Mouse (Mus musculus): ENCODE results near the gene Lins1. TPM values are rescaled to one million over a fixed set of nuclear protein-coding genes. Genes with fewer than 3 reads are reported as not detected.

The Lins1 gene
- polyA plus RNA-seq, 1 experiment from 2014 or later, result 3.8 TPM

DNA sequence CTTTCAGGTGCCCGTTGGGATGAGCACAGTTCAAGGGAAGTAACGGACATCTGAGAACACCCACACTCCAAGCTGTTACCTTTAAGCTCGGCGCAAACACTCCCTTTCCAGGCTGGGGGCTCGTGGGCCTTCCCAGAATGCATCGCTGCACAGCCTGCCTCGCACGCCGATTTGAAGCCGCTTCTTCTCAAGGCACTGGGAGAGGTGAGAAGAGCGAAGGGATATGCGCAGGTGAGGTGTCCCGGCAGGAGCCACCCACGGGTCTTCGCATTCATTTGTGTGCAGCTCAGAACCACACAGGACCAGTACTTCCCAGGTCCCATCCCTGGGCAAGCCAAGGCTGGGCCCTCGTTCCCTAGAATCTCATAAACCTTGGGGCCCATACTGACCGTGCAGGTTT is 43.7 kb downstream of the Lins1 start:
- ATAC-seq (ENCODE audit: low read depth) (no peak), DNase-seq (no peak)
- Histone ChIP-seq H3K4me1 (replicated peaks) (no peaks in the 10 kb centered on the region), H3K9me3 (replicated peaks) (no peaks in the 10 kb centered on the region), H3K4me2 (no peak overlapping the region), H3K27me3 (no peaks in the 10 kb centered on the region), H3K27ac (no peak overlapping the region), H3K36me3 (no peaks in the 10 kb centered on the region), H3K4me3 (replicated peaks) (no peak overlapping the region), H3K9ac (no peak overlapping the region)
- WGBS (ENCODE audit: insufficient replicate concordance), result 85% methylated on average over 17 of the region's 17 CpGs

- 80% methylated on average over 11 of the region's 11 CpGs for WGBS (ENCODE audit: insufficient replicate concordance)
- no peak overlapping the region for H3K9ac ChIP-seq
- ATAC-seq (ENCODE audit: low read depth) (no peak), DNase-seq (no peak)
- no peak overlapping the region for H3K4me3 ChIP-seq (replicated peaks)
- no peak overlapping the region for H3K27ac ChIP-seq
- H3K4me2 ChIP-seq, result no peak overlapping the region
- no peaks in the 10 kb centered on the region for H3K36me3 ChIP-seq
- no peaks in the 10 kb centered on the region for H3K4me1 ChIP-seq (replicated peaks)
- no peaks in the 10 kb centered on the region for H3K9me3 ChIP-seq (replicated peaks)
- no peaks in the 10 kb centered on the region for H3K27me3 ChIP-seq
These were observed 44.2 kb downstream of the Lins1 start for GRCm38 (mm10) chr7:66733882-66734281.

DNA sequence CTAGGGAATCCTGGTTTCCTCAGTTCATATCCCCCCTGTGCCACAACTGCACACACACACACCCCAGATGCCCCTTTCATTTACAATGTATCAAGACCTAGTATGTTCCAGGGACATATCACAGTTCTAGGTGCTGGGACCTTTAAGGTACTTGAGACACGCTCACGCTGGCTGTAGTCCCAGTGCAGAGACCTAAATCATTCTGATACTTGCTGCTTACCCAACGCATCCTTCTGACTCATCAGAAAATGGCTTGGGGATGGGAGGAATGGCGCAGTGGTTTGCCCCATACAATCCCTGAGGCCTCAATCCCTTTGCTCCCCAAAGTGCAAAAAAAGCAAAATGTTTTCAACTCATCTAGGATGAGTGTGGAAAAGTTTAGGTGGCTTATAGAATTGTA is 44.8 kb downstream of the Lins1 start:
- no peak for DNase-seq
- no peak overlapping the region for H3K4me2 ChIP-seq
- no peak overlapping the region for H3K9ac ChIP-seq
- no peak for ATAC-seq (ENCODE audit: low read depth)
- no peaks in the 10 kb centered on the region for H3K4me1 ChIP-seq (replicated peaks)
- no peaks in the 10 kb centered on the region for H3K9me3 ChIP-seq (replicated peaks)
- H3K36me3 ChIP-seq, result no peaks in the 10 kb centered on the region
- no peak overlapping the region for H3K27ac ChIP-seq
- H3K4me3 ChIP-seq (replicated peaks), result no peak overlapping the region
- 77% methylated on average over 4 of the region's 4 CpGs for WGBS (ENCODE audit: insufficient replicate concordance)
- no peaks in the 10 kb centered on the region for H3K27me3 ChIP-seq

GRCm38 (mm10) chr7:66734993-66735392 is 45.3 kb downstream of the Lins1 start:
- H3K27ac ChIP-seq, result no peak overlapping the region
- WGBS (ENCODE audit: insufficient replicate concordance), result 69% methylated on average over 6 of the region's 6 CpGs
- H3K9me3 ChIP-seq (replicated peaks), result no peaks in the 10 kb centered on the region
- H3K4me1 ChIP-seq (replicated peaks), result no peaks in the 10 kb centered on the region
- H3K4me2 ChIP-seq, result no peak overlapping the region
- no peaks in the 10 kb centered on the region for H3K27me3 ChIP-seq
- DNase-seq, result no peak
- H3K9ac ChIP-seq, result no peak overlapping the region
- no peak for ATAC-seq (ENCODE audit: low read depth)
- no peak overlapping the region for H3K4me3 ChIP-seq (replicated peaks)
- H3K36me3 ChIP-seq, result no peaks in the 10 kb centered on the region

DNA sequence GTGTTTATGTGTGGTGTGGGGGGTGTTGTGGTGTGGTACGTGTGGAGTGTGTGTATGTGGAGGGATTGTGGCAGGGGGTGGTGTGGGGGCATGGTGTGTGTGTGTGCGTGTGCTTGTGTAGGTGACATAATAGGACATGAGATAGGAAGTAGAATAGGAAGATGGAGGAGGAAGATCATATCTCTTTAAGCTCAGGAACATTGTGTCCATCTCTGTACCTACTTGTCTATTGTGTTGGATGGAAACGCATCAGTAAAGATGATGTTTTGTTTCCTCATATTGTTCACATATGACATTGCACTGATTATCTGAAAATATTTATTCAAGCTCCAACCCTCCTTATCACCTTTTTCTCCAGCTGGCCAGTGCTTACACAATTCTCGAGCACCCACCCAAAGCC is 47.7 kb downstream of the Lins1 start:
- ATAC-seq (ENCODE audit: low read depth), result no peak
- 62% methylated on average over 4 of the region's 4 CpGs for WGBS (ENCODE audit: insufficient replicate concordance)
- Histone ChIP-seq H3K9ac (no peak overlapping the region), H3K27ac (no peak overlapping the region), H3K4me3 (replicated peaks) (no peak overlapping the region), H3K36me3 (no peaks in the 10 kb centered on the region), H3K4me1 (replicated peaks) (no peaks in the 10 kb centered on the region), H3K9me3 (replicated peaks) (no peaks in the 10 kb centered on the region), H3K27me3 (no peaks in the 10 kb centered on the region), H3K4me2 (no peak overlapping the region)
- DNase-seq, result no peak

GRCm38 (mm10) chr7:66741008-66741407 is 51.3 kb downstream of the Lins1 start:
- H3K4me1 ChIP-seq (replicated peaks), result no peaks in the 10 kb centered on the region
- no peak overlapping the region for H3K4me3 ChIP-seq (replicated peaks)
- no peak overlapping the region for H3K4me2 ChIP-seq
- ATAC-seq (ENCODE audit: low read depth) (no peak), DNase-seq (no peak)
- H3K36me3 ChIP-seq, result no peaks in the 10 kb centered on the region
- no peak overlapping the region for H3K27ac ChIP-seq
- WGBS (ENCODE audit: insufficient replicate concordance), result 75% methylated on average over 5 of the region's 5 CpGs
- no peaks in the 10 kb centered on the region for H3K27me3 ChIP-seq
- H3K9ac ChIP-seq, result no peak overlapping the region
- no peaks in the 10 kb centered on the region for H3K9me3 ChIP-seq (replicated peaks)

DNA sequence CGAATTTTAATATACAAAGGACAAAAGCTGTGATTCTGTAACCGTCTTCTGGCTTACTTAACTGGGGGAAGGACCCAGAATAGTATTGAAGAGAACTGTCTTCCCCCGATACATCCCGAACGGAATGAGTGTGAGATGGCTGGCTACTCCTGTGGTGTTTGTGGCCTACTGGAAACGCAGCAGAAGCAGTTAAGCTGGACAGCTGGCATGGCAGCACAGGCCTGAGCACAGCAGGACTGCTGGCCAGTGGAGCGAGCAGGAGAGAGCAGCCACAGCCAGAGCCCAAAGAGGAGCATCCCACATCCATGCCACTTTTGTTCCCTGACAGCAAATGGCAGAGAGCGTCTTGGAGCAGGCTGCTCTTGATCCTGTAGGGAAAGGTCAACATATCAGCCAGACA is 51.7 kb downstream of the Lins1 start:
- H3K4me2 ChIP-seq, result no peak overlapping the region

DNA sequence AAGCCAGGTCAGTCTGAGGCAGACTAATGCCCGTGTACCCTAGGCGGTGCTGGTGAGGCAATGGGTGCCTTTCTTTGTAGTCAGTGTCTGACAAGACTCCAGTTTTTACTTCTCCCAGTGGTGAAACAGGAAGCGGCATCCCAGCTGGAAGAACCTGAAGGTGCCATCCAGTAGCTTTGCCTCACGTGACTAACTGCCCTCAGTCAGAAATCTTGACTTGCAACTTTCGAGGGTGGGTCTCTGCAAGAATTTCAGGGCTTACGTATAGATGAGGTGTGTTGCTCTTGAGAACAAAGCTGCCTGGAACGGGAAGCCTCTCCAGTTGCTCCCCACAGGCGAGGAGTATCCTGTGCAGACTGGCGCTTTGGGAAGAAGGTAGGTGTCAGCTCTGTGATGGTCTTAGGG is 53.7 kb downstream of the Lins1 start, which contains the start of gene Cers3:
TSS of gene Cers3 (plus strand) at position 128 of the 405 bp plus-strand sequence.
- Histone ChIP-seq H3K4me2 (no peak within 1 kb of the TSS), H3K9me3 (replicated peaks) (no peaks in the 10 kb centered on the region), H3K36me3 (no peaks in the 10 kb centered on the region), H3K4me3 (replicated peaks) (no peak within 1 kb of the TSS), H3K27me3 (no peaks in the 10 kb centered on the region), H3K27ac (no peak within 1 kb of the TSS), H3K4me1 (replicated peaks) (no peaks in the 10 kb centered on the region), H3K9ac (no peak within 1 kb of the TSS)
- no peak for DNase-seq
- no peak for ATAC-seq (ENCODE audit: low read depth)
- WGBS (ENCODE audit: insufficient replicate concordance), result 59% methylated on average over 9 of the region's 9 CpGs

More for the DNA sequence above, 51.7 kb downstream of the Lins1 start:
- Histone ChIP-seq H3K36me3 (no peaks in the 10 kb centered on the region), H3K4me3 (replicated peaks) (no peak overlapping the region), H3K27ac (no peak overlapping the region), H3K27me3 (no peaks in the 10 kb centered on the region), H3K9me3 (replicated peaks) (no peaks in the 10 kb centered on the region), H3K9ac (no peak overlapping the region), H3K4me1 (replicated peaks) (no peaks in the 10 kb centered on the region)
- no peak for DNase-seq
- ATAC-seq (ENCODE audit: low read depth), result no peak
- 69% methylated on average over 8 of the region's 8 CpGs for WGBS (ENCODE audit: insufficient replicate concordance)

DNA sequence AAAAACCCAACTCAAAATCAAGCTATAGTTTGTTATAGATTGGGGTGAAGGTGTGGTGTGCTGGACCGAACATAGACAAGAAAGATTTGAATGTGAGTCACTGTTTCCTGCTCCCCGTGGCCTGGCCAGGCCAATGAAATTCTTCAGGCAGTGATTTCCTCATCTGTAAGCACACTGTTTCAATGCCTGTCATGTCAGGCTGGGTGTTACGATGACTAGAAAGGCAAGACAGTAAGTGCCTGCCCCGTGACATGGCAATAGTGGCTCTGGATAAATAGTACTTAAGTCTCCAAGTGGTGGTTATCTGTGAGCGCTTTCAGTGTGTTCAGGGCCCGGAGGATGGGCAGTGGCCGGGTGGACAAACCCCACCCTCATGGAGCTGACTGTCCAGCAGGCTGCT is 57.3 kb downstream of the Lins1 start:
- H3K9me3 ChIP-seq (replicated peaks), result no peaks in the 10 kb centered on the region
- H3K36me3 ChIP-seq, result no peaks in the 10 kb centered on the region
- H3K27ac ChIP-seq, result no peak overlapping the region
- no peaks in the 10 kb centered on the region for H3K4me1 ChIP-seq (replicated peaks)
- H3K4me3 ChIP-seq (replicated peaks), result no peak overlapping the region
- no peak for DNase-seq
- 57% methylated on average over 7 of the region's 7 CpGs for WGBS (ENCODE audit: insufficient replicate concordance)
- no peak overlapping the region for H3K4me2 ChIP-seq
- H3K9ac ChIP-seq, result no peak overlapping the region
- ATAC-seq (ENCODE audit: low read depth), result no peak
- H3K27me3 ChIP-seq, result no peaks in the 10 kb centered on the region

GRCm38 (mm10) chr7:66749998-66750397 is 60.3 kb downstream of the Lins1 start:
- Histone ChIP-seq H3K4me3 (replicated peaks) (no peak overlapping the region), H3K9me3 (replicated peaks) (no peaks in the 10 kb centered on the region), H3K27me3 (no peaks in the 10 kb centered on the region), H3K4me2 (no peak overlapping the region), H3K9ac (no peak overlapping the region), H3K27ac (no peak overlapping the region), H3K36me3 (no peaks in the 10 kb centered on the region), H3K4me1 (replicated peaks) (no peaks in the 10 kb centered on the region)
- WGBS (ENCODE audit: insufficient replicate concordance), result 71% methylated on average over 1 of the region's 1 CpGs
- ATAC-seq (ENCODE audit: low read depth), result no peak
- no peak for DNase-seq

DNA sequence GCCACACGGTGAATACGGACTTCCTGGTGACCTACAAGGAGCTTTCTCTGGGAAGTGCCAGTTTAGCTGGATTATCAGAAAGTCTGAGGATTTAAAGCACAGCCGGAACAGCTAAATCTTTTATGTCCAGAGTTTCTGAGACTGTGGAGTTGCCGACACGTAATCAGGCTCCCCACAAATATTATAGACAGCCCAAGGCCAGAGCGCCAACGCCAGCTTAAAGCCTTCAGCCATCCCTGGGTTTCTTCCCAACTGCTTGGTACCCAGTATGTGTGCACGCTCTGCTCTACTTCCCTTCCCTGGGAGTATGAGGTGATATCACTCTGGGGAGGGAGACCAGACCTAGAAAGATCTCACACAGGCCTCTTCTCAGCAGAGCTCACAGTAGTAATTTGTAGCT is 64.1 kb downstream of the Lins1 start:
- no peak for DNase-seq

GRCm38 (mm10) chr7:66755611-66756010 is 65.9 kb downstream of the Lins1 start:
- Histone ChIP-seq H3K4me3 (replicated peaks) (no peak overlapping the region), H3K36me3 (no peaks in the 10 kb centered on the region), H3K4me2 (no peak overlapping the region), H3K27ac (no peak overlapping the region), H3K9ac (no peak overlapping the region), H3K4me1 (replicated peaks) (no peaks in the 10 kb centered on the region), H3K9me3 (replicated peaks) (no peaks in the 10 kb centered on the region), H3K27me3 (no peaks in the 10 kb centered on the region)
- DNase-seq, result no peak
- ATAC-seq (ENCODE audit: low read depth), result no peak
- 50% methylated on average over 7 of the region's 7 CpGs for WGBS (ENCODE audit: insufficient replicate concordance)

More for the DNA sequence above, 64.1 kb downstream of the Lins1 start:
- no peaks in the 10 kb centered on the region for H3K27me3 ChIP-seq
- WGBS (ENCODE audit: insufficient replicate concordance), result 75% methylated on average over 8 of the region's 8 CpGs
- no peaks in the 10 kb centered on the region for H3K9me3 ChIP-seq (replicated peaks)
- no peaks in the 10 kb centered on the region for H3K36me3 ChIP-seq
- ATAC-seq (ENCODE audit: low read depth), result no peak
- no peak overlapping the region for H3K4me2 ChIP-seq
- no peaks in the 10 kb centered on the region for H3K4me1 ChIP-seq (replicated peaks)
- H3K4me3 ChIP-seq (replicated peaks), result no peak overlapping the region
- H3K27ac ChIP-seq, result no peak overlapping the region
- no peak overlapping the region for H3K9ac ChIP-seq

Measured in liver, embryonic 13.5 days (tissue).